ENCODE assay signal across 22 mouse cellular contexts in genomic region chr17:27953136-27953535, GRCm38 (mm10). TPM values are rescaled to one million over a fixed set of nuclear protein-coding genes. Genes with fewer than 3 reads are reported as not detected.
DNase-seq lines count a peak whose midpoint lies in the region; ATAC-seq lines count a peak whose summit lies in the region.
"Had no signal": no experiment of that assay in that cellular context is flagged by ENCODE, and none has a peak within 500 bp of the region (broad histone marks: within the 10 kb centered on the region; RNA-seq: fewer than 3 reads in every experiment).

No protein-coding gene starts in this region.

- H3K27me3 ChIP-seq in limb, embryonic 12.5 days, result no peaks in the 10 kb centered on the region
- H3K27me3 ChIP-seq in limb, embryonic 10.5 days (ENCODE audit: low read depth, poor library complexity, severe bottlenecking), result no peaks in the 10 kb centered on the region
- H3K27me3 ChIP-seq in embryonic facial prominence, embryonic 12.5 days, result no peaks in the 10 kb centered on the region
- no peaks in the 10 kb centered on the region for H3K27me3 ChIP-seq in embryonic facial prominence, embryonic 14.5 days (replicated peaks; ENCODE audit: control insufficient read depth, insufficient read depth, low read length)
- H3K27me3 ChIP-seq in hindbrain, embryonic 16.5 days (replicated peaks; ENCODE audit: control insufficient read depth, insufficient read depth, low read length), result no peaks in the 10 kb centered on the region
- H3K27me3 ChIP-seq: embryonic facial prominence, embryonic 15.5 days; forebrain, embryonic 12.5 days; Patski had no signal

- H3K4me2 ChIP-seq in limb, embryonic 12.5 days, result no peak overlapping the region
- H3K4me2 ChIP-seq in embryonic facial prominence, embryonic 12.5 days (replicated peaks), result no peak overlapping the region
- no peak overlapping the region for H3K4me2 ChIP-seq in embryonic facial prominence, embryonic 14.5 days (ENCODE audit: low read depth, low read length)
- H3K4me2 ChIP-seq in hindbrain, embryonic 16.5 days (ENCODE audit: low read length), result no peak overlapping the region
- H3K4me2 ChIP-seq: embryonic facial prominence, embryonic 15.5 days; forebrain, embryonic 12.5 days had no signal

- H3K36me3 ChIP-seq in limb, embryonic 12.5 days, result 0 out of 2 replicates have a peak, but pooled peaks cover 3% of the 10 kb centered on the region
- no peaks in the 10 kb centered on the region for H3K36me3 ChIP-seq in limb, embryonic 10.5 days
- H3K36me3 ChIP-seq in embryonic facial prominence, embryonic 12.5 days, result no peaks in the 10 kb centered on the region
- no peaks in the 10 kb centered on the region for H3K36me3 ChIP-seq in embryonic facial prominence, embryonic 14.5 days (ENCODE audit: control insufficient read depth, insufficient read depth, low read length)
- H3K36me3 ChIP-seq in hindbrain, embryonic 16.5 days (ENCODE audit: control insufficient read depth, insufficient read depth, low read length), result no peaks in the 10 kb centered on the region
- H3K36me3 ChIP-seq: embryonic facial prominence, embryonic 15.5 days; forebrain, embryonic 12.5 days had no signal

- peak overlapping the region; percentile 67 for H3K27ac ChIP-seq in limb, embryonic 12.5 days
- H3K27ac ChIP-seq in limb, embryonic 10.5 days, result no peak overlapping the region
- peak overlapping the region; percentile 57; the same call in 1 of the 2 replicates for H3K27ac ChIP-seq in embryonic facial prominence, embryonic 12.5 days
- no peak overlapping the region for H3K27ac ChIP-seq in embryonic facial prominence, embryonic 14.5 days (replicated peaks; ENCODE audit: low read depth, low read length)
- no peak overlapping the region for H3K27ac ChIP-seq in hindbrain, embryonic 16.5 days (ENCODE audit: low read depth, low read length)
- H3K27ac ChIP-seq: forebrain, embryonic 10.5 days; forebrain, embryonic 12.5 days had no signal

- no peak overlapping the region for H3K4me3 ChIP-seq in limb, embryonic 12.5 days (replicated peaks)
- no peak overlapping the region for H3K4me3 ChIP-seq in limb, embryonic 10.5 days
- H3K4me3 ChIP-seq in embryonic facial prominence, embryonic 12.5 days, result no peak overlapping the region
- H3K4me3 ChIP-seq in embryonic facial prominence, embryonic 14.5 days (ENCODE audit: low read depth, low read length), result no peak overlapping the region
- H3K4me3 ChIP-seq in hindbrain, embryonic 16.5 days (ENCODE audit: low read length), result no peak overlapping the region
- H3K4me3 ChIP-seq: embryonic facial prominence, embryonic 15.5 days; erythroblast, embryonic 14.5 days; forebrain, embryonic 10.5 days; forebrain, embryonic 12.5 days had no signal

- WGBS in limb, embryonic 12.5 days, result 48% methylated on average over 6 of the region's 6 CpGs
- 66% methylated on average over 6 of the region's 6 CpGs for WGBS in limb, embryonic 10.5 days
- 47% methylated on average over 6 of the region's 6 CpGs for WGBS in embryonic facial prominence, embryonic 12.5 days
- 45% methylated on average over 6 of the region's 6 CpGs for WGBS in embryonic facial prominence, embryonic 14.5 days
- WGBS in hindbrain, embryonic 16.5 days, result 78% methylated on average over 6 of the region's 6 CpGs

- no peak for ATAC-seq in limb, embryonic 12.5 days (ENCODE audit: insufficient number of reproducible peaks, insufficient read depth, low FRiP score, low TSS enrichment, low read depth)
- no peak for ATAC-seq in embryonic facial prominence, embryonic 12.5 days (ENCODE audit: insufficient number of reproducible peaks, insufficient read depth, low FRiP score, low TSS enrichment)
- ATAC-seq in embryonic facial prominence, embryonic 14.5 days (ENCODE audit: low read depth), result peak; percentile 74; the same call in 1 of the 2 replicates
- no peak for ATAC-seq in hindbrain, embryonic 16.5 days
- ATAC-seq: activated CD4-positive, CD25-positive, alpha-beta regulatory T cell, adult 4 months; forebrain, embryonic 14.5 days; forebrain, embryonic 16.5 days; Patski had no signal

- no peak for DNase-seq in limb, embryonic 10.5 days (ENCODE audit: low spot score)
- peak; percentile 75 for DNase-seq in embryonic facial prominence, embryonic 14.5 days (ENCODE audit: low spot score)
- no peak for DNase-seq in spleen, postnatal 4 days (ENCODE audit: low spot score in 2 of 2)
- DNase-seq: adrenal gland, adult 8-10 months; adrenal gland, postnatal 14 days; adrenal gland, postnatal 36 days; cerebellum, adult 11-12 months; cerebellum, adult 2 months; cerebellum, adult 9-10 months; cerebellum, postnatal 10 days; cerebellum, postnatal 25 days had no signal

- peaks cover 8% of the 10 kb centered on the region for H3K4me1 ChIP-seq in limb, embryonic 12.5 days (replicated peaks)
- peaks cover 24% of the 10 kb centered on the region for H3K4me1 ChIP-seq in limb, embryonic 10.5 days
- peaks cover 13% of the 10 kb centered on the region for H3K4me1 ChIP-seq in embryonic facial prominence, embryonic 12.5 days
- 0 out of 2 replicates have a peak, but pooled peaks cover 8% of the 10 kb centered on the region for H3K4me1 ChIP-seq in embryonic facial prominence, embryonic 14.5 days (ENCODE audit: control insufficient read depth, insufficient read depth, low read length)
- no peaks in the 10 kb centered on the region for H3K4me1 ChIP-seq in hindbrain, embryonic 16.5 days (ENCODE audit: control insufficient read depth, insufficient read depth, low read depth, low read length)
- H3K4me1 ChIP-seq: forebrain, embryonic 12.5 days had no signal

- no peak overlapping the region for H3K9ac ChIP-seq in limb, embryonic 12.5 days (replicated peaks)
- no peak overlapping the region for H3K9ac ChIP-seq in embryonic facial prominence, embryonic 12.5 days
- H3K9ac ChIP-seq in embryonic facial prominence, embryonic 14.5 days (ENCODE audit: low read depth, low read length), result no peak overlapping the region
- no peak overlapping the region for H3K9ac ChIP-seq in hindbrain, embryonic 16.5 days (ENCODE audit: low read depth, low read length)
- H3K9ac ChIP-seq: embryonic facial prominence, embryonic 15.5 days; forebrain, embryonic 12.5 days had no signal

- no peaks in the 10 kb centered on the region for H3K9me3 ChIP-seq in limb, embryonic 12.5 days
- no peaks in the 10 kb centered on the region for H3K9me3 ChIP-seq in limb, embryonic 10.5 days (replicated peaks)
- H3K9me3 ChIP-seq in embryonic facial prominence, embryonic 12.5 days, result no peaks in the 10 kb centered on the region
- H3K9me3 ChIP-seq in embryonic facial prominence, embryonic 14.5 days (ENCODE audit: control insufficient read depth, low read length), result no peaks in the 10 kb centered on the region
- H3K9me3 ChIP-seq in hindbrain, embryonic 16.5 days (ENCODE audit: control insufficient read depth, low read length), result no peaks in the 10 kb centered on the region
- H3K9me3 ChIP-seq: embryonic facial prominence, embryonic 15.5 days; forebrain, embryonic 10.5 days; forebrain, embryonic 12.5 days had no signal

RNA-seq across cellular contexts. Expression of gene Taf11, which starts 43.5 kb away (rescaled TPM):
- 101 and 115 TPM in 2 replicates for polyA plus RNA-seq in limb, embryonic 12.5 days (2016; fragmentation: Nextera tagmentation; extraction: Ambion mirVana)
- polyA plus RNA-seq in limb, embryonic 10.5 days (2016; fragmentation: Nextera tagmentation; extraction: Ambion mirVana), result 92.8 and 93.9 TPM in 2 replicates
- polyA plus RNA-seq in embryonic facial prominence, embryonic 12.5 days (2016; fragmentation: Nextera tagmentation; extraction: Ambion mirVana), result 98.3 and 104 TPM in 2 replicates
- 56.6 and 57.9 TPM in 2 replicates for polyA plus RNA-seq in embryonic facial prominence, embryonic 14.5 days (2014; fragmentation: Nextera tagmentation; extraction: Ambion mirVana)
- polyA plus RNA-seq in hindbrain, embryonic 16.5 days (2015; fragmentation: Nextera tagmentation; extraction: Ambion mirVana), result 51.6 and 58.2 TPM in 2 replicates

RNA-seq across cellular contexts. Expression of gene Anks1, which starts 44.0 kb away (rescaled TPM):
- polyA plus RNA-seq in limb, embryonic 12.5 days (2016; fragmentation: Nextera tagmentation; extraction: Ambion mirVana), result 19.0 and 21.8 TPM in 2 replicates
- 13.3 and 15.5 TPM in 2 replicates for polyA plus RNA-seq in limb, embryonic 10.5 days (2016; fragmentation: Nextera tagmentation; extraction: Ambion mirVana)
- polyA plus RNA-seq in embryonic facial prominence, embryonic 12.5 days (2016; fragmentation: Nextera tagmentation; extraction: Ambion mirVana), result 22.5 and 23.1 TPM in 2 replicates
- 14.2 and 15.9 TPM in 2 replicates for polyA plus RNA-seq in embryonic facial prominence, embryonic 14.5 days (2014; fragmentation: Nextera tagmentation; extraction: Ambion mirVana)
- polyA plus RNA-seq in hindbrain, embryonic 16.5 days (2015; fragmentation: Nextera tagmentation; extraction: Ambion mirVana), result 44.0 and 54.2 TPM in 2 replicates

Comparison
In these comparisons a context has a peak if more than half of its experiments do, and no peak if none do; other contexts are left out.
1. H3K27ac ChIP-seq: peak in limb, embryonic 12.5 days (single experiment) and embryonic facial prominence, embryonic 12.5 days (single experiment); none in limb, embryonic 10.5 days (single experiment), embryonic facial prominence, embryonic 14.5 days (single experiment) and hindbrain, embryonic 16.5 days (single experiment).